Mouse (Mus musculus): ENCODE data around the gene Slc22a15.

The Slc22a15 gene

DNA sequence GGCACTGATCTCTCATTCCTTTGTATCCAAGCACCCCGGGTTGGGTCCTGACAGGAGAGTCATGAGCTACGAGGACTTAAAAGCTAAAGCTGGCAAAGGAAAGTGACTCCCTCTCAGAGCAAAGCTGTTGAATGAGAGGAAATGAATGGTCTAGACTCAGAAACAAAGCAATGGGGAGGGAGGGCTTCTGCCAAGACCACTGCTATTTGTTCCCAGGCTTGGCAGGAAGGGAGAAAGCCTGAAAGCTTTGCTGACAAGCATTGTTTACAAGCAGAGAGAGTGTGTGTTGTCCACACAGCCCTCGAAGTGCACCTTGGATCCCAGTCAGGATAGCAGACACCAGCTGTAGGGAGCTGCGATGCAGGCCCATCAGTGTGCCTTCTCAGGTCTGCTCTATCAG lies 117.3 kb downstream of the Slc22a15 start:
- DNase-seq: peak; percentile 65 to 71

DNA sequence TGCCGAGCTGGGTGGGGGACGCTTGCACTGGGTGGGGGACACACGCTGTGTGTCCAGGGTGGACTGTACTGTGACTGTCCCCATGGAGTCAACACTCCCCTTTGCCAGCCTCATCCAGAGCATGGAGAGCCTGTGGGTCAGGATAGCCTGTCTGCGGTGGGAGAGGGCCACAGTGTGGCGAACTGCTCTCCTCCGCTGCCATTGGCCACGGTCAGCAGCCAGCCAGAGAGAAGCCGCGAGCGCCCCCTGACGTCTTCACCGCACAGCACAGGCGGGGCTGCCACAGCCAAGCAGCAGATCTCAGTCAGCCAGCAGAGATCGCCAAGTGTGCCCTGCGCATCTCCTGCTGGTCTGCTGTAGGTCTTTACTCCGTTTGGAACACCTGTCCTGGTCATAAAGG lies 118.1 kb downstream of the Slc22a15 start:
- DNase-seq: peak; percentile 96 to 97

All from cerebellum, postnatal 25 days (tissue).